ENCODE assay signal across 8 mouse cellular contexts in the genomic region with DNA sequence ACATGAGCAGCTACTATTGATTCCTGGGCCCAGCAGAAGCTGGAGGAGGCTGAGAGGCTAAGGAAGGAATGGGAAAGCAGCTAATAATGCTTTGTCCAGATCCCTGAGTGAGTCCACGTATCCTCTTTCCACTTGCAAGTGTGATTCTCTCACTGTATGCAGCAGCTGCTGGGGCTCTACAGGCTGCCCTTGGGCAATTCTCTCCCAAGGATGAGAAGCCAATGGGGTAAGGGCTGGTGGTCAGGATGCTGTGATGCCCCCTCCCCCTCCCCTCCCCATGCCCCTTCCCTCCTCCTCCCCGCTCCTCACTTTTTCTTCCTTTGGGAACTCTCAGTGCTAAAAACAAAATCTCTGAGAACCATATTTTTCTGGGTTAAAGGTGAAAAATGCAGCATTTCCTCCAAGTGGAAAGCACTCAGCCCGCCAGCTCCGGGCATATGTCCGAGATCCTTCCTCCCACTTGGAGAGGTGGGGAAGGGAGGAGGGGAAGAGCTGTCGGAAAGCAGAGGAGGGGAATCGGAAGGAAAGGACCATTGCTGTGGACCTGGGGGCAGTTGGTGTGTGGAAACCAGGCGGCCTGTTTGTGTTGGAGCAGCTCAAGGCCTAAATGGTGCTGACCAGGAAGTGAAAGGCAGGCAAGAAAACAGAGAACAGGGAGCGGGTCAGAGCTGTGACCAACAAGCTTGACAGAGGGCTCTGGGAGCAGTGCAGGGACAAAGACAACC.
A peak's percentile ranks its signal among the peaks of the same experiment; 100 is the strongest.
DNase-seq lines count a peak whose midpoint lies in the region; ATAC-seq lines count a peak whose summit lies in the region.

No protein-coding gene starts in this region.

- H3K9me3 ChIP-seq in midbrain, embryonic 13.5 days = no peaks in the 10 kb centered on the region
- no peaks in the 10 kb centered on the region for H3K9me3 ChIP-seq in midbrain, embryonic 16.5 days (replicated peaks; ENCODE audit: control insufficient read depth, low read length, poor library complexity, severe bottlenecking)
- no peaks in the 10 kb centered on the region for H3K9me3 ChIP-seq in heart, embryonic 10.5 days
- H3K9me3 ChIP-seq in kidney, embryonic 15.5 days (replicated peaks) = no peaks in the 10 kb centered on the region

- ATAC-seq in midbrain, embryonic 13.5 days = no peak
- ATAC-seq in midbrain, embryonic 16.5 days = no peak
- ATAC-seq in kidney, embryonic 15.5 days (replicated peaks; ENCODE audit: low FRiP score) = peak; percentile 55

- H3K9ac ChIP-seq in midbrain, embryonic 13.5 days (replicated peaks) = no peak overlapping the region
- no peak overlapping the region for H3K9ac ChIP-seq in midbrain, embryonic 16.5 days (ENCODE audit: low read depth, low read length)
- H3K9ac ChIP-seq in kidney, embryonic 15.5 days = no peak overlapping the region

- no peaks in the 10 kb centered on the region for H3K36me3 ChIP-seq in midbrain, embryonic 13.5 days
- no peaks in the 10 kb centered on the region for H3K36me3 ChIP-seq in midbrain, embryonic 16.5 days (ENCODE audit: control insufficient read depth, insufficient read depth, low read length)
- no peaks in the 10 kb centered on the region for H3K36me3 ChIP-seq in heart, embryonic 10.5 days
- no peaks in the 10 kb centered on the region for H3K36me3 ChIP-seq in kidney, embryonic 15.5 days

- no peaks in the 10 kb centered on the region for H3K27me3 ChIP-seq in midbrain, embryonic 13.5 days
- H3K27me3 ChIP-seq in midbrain, embryonic 16.5 days (ENCODE audit: control insufficient read depth, insufficient read depth, low read depth, low read length) = no peaks in the 10 kb centered on the region
- H3K27me3 ChIP-seq in heart, embryonic 10.5 days (ENCODE audit: insufficient read depth, poor library complexity, severe bottlenecking) = no peaks in the 10 kb centered on the region
- no peaks in the 10 kb centered on the region for H3K27me3 ChIP-seq in kidney, embryonic 15.5 days

- H3K27ac ChIP-seq in midbrain, embryonic 13.5 days = peak overlapping the region; percentile 5; the same call in 1 of the 2 replicates
- H3K27ac ChIP-seq in midbrain, embryonic 16.5 days (ENCODE audit: low read length) = no peak overlapping the region
- H3K27ac ChIP-seq in heart, embryonic 10.5 days = peak overlapping the region; percentile 63; the same call in 1 of the 2 replicates
- H3K27ac ChIP-seq in kidney, embryonic 15.5 days = peak overlapping the region; percentile 71

- DNase-seq in heart, embryonic 10.5 days (ENCODE audit: low spot score) = no peak
- DNase-seq in ovary, postnatal 14 days (ENCODE audit: low spot score) = peak; percentile 48
- DNase-seq in thymus, postnatal 10 days (ENCODE audit: low spot score in 2 of 2) = no peak
- no peak for DNase-seq in right cerebral cortex, adult 2 months (ENCODE audit: low spot score in 2 of 2)
- DNase-seq in spleen, adult 12 weeks (ENCODE audit: low spot score) = no peak

- no peak overlapping the region for H3K4me3 ChIP-seq in midbrain, embryonic 13.5 days (replicated peaks)
- H3K4me3 ChIP-seq in midbrain, embryonic 16.5 days (ENCODE audit: low read depth, low read length) = no peak overlapping the region
- H3K4me3 ChIP-seq in heart, embryonic 10.5 days = no peak overlapping the region
- H3K4me3 ChIP-seq in kidney, embryonic 15.5 days (replicated peaks) = no peak overlapping the region

- no peak overlapping the region for H3K4me2 ChIP-seq in midbrain, embryonic 13.5 days (replicated peaks)
- H3K4me2 ChIP-seq in midbrain, embryonic 16.5 days (ENCODE audit: low read length) = no peak overlapping the region
- no peak overlapping the region for H3K4me2 ChIP-seq in kidney, embryonic 15.5 days

- H3K4me1 ChIP-seq in midbrain, embryonic 13.5 days (replicated peaks) = peaks cover 28% of the 10 kb centered on the region
- peaks cover 12% of the 10 kb centered on the region; the same call in 1 of the 2 replicates for H3K4me1 ChIP-seq in midbrain, embryonic 16.5 days (ENCODE audit: control insufficient read depth, insufficient read depth, low read length)
- H3K4me1 ChIP-seq in heart, embryonic 10.5 days = peaks cover 46% of the 10 kb centered on the region
- H3K4me1 ChIP-seq in kidney, embryonic 15.5 days = peaks cover 37% of the 10 kb centered on the region

- 78% methylated on average over 9 of the region's 9 CpGs for WGBS in midbrain, embryonic 13.5 days
- 71% methylated on average over 9 of the region's 9 CpGs for whole genome bisulfite sequencing in midbrain, embryonic 16.5 days
- WGBS in heart, embryonic 10.5 days = 45% methylated on average over 9 of the region's 9 CpGs
- 39% methylated on average over 9 of the region's 9 CpGs for WGBS in kidney, embryonic 15.5 days
